Mouse (Mus musculus): ENCODE results near the gene Rps8.

The Rps8 gene

DNA sequence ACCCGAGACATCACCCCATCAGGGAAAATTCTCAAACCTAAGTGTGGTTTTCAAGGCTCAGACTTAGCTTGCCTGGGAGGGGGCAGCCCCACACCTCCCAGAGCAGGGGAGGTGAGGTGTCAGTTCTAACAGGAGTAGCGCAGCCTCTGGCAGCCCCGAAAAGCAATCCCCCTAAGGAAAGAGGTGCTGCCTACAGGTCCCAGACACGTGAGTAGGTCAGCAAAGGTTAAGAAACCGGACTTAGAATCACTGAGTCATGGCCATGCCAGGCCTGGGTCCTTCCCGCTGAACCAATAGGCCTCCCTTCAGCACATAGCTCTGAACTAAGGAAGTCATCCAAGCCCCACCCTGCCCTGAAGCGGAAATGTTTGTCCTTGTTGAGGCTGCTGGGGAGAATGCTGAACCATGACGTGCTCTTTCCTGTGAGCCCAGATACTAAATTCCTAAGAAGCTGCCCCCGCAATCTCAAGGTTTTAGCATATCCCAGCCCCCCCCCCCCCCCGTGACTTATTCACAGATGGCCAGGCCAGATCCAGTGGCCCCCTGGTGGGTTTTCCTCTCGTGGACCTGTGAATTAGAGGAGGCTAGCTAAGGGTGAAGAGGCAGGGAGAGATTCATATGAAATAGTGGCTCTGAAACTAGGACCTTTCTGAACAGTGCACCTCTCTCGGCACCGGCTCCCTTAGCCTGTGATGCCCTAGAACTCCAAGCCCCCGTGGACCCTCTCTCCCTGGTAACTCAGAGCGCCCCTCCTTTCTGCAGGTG is 30.0 kb downstream of the Rps8 start:
- in situ Hi-C loops (cut with MboI, MseI): no loop called here

DNA sequence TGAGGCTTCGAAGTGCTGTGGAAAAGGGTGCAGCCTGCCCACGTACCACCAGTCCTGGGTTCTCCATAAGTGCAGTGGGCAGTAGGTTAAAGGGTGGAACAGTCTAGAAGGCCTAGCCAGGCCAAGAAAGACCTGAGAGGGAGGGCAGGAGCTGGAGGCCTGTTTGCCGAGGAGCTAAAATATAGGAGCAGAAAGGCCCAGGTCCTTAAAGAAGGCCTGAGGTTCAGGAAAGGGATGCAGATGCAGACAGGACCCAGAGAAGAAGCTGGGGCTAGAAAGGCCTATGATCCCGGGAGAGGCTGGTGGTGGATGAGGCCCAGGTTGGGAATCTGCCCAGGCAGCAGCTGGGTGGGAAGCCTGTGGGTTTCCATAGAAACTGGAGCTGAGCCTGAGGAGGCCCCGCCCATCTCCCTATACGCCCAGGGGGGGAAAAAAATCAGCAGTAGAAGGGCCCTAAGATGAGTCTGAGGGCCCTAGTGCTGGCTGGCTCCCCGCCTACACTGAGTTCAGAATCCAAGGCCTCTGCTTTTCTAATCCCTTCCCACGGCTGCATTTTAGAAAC is 30.6 kb downstream of the Rps8 start, which contains the start of gene Btbd19:
Gene Btbd19 (minus strand): TSS at position 378 of the 562 bp plus-strand sequence.
- in situ Hi-C loops (cut with MboI, MseI): no loop called here

DNA sequence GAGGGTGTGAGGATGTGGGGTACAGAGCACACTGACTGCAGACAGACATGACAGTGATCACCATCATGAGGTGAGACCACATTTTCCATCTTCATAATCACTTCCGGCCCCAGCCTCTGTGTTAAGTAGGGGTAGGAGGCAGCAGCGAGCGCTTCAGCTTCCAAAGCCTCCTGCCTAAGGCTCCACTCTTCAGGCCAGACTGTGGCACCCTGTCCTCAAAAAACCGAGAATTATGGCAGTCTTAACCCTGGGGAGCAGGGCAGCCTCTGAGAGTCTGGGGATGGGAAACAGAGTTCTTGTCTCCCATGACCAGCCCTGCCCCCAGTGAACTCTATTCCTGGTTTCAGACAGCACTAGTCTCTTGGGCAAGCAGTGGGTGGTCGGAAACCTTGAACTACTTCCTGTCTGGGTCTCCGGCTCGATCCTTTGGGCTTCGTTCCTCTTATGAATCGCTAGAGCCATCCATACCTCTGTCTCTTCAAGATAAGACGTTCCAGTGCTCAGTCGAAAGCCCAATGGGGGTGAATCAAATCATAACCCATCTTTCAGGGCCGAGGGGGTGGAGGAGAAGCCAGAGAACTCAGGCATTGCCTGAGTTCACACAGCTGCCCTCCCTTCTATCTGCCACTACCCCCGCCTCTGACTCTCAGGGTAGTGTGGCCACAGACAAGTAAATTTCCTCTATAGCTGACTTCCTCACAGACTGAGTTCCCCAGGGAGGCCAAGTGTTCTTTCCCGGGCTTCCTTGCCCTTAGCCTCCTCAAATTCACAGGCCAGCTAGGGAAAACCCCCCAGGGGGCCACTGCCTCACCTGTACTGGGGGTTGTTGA is 31.3 kb downstream of the Rps8 start:
- in situ Hi-C loops (cut with MboI, MseI): no loop called here

GRCm38 (mm10) chr4:117124218-117124517 is 31.9 kb downstream of the Rps8 start:
- in situ Hi-C loops (cut with MboI, MseI): no loop called here

- in situ Hi-C loops (cut with MboI, MseI): no loop called here
Measured at GRCm38 (mm10) chr4:117123546-117124217, 32.4 kb downstream of the Rps8 start.

DNA sequence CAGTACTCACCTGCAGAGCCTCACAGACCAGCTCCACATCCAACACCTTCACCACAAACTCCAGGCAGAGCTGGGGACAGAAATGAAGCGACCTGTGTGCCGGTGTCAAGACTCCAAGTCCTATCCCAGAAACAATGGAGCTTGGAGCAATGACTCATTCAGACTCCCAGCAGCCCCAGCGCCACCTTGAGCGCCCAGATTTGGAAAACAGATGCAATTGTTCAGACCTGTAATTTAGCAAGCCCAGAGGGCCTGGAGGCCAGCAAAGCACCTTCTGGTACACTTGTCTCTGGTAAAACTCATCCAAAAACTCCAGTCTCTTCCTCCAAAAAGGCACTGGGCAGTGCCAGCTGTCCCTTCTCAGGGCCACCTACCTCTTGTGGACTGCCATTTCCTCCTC is 33.8 kb downstream of the Rps8 start:
- in situ Hi-C loops (cut with MboI, MseI): no loop called here

GRCm38 (mm10) chr4:117120445-117121414 is 35.3 kb downstream of the Rps8 start:
- in situ Hi-C loops (cut with MboI, MseI): no loop called here

DNA sequence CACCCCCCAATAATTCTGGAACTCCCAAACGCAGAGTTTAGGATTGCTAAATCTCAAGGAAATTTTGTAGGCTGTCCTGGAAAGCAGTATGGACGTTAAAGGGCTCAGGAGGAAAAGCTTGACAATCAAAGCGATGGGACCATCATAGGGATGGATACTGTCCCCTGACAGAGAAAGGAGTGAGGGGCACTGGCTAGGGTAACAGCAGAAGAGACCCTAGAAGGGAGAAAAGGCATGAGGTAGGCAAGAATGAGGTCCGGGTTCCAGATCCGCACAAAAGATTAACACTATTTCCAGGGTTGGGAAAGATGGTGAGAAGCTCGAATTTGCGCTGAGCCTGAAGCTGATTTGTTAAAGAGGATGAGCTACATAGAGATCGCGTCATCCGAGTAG is 36.0 kb downstream of the Rps8 start:
- in situ Hi-C loops (cut with MboI, MseI): no loop called here

GRCm38 (mm10) chr4:117119636-117120035 is 36.4 kb downstream of the Rps8 start:
- in situ Hi-C loops (cut with MboI, MseI): no loop called here

- in situ Hi-C loops (cut with MboI, MseI): no loop called here
Measured at GRCm38 (mm10) chr4:117117931-117118330, 38.1 kb downstream of the Rps8 start.

GRCm38 (mm10) chr4:117115592-117115991 is 40.5 kb downstream of the Rps8 start:
- in situ Hi-C loops (cut with MboI, MseI): no loop called here

GRCm38 (mm10) chr4:117113237-117113636 is 42.8 kb downstream of the Rps8 start:
- in situ Hi-C loops (cut with MboI, MseI): no loop called here

DNA sequence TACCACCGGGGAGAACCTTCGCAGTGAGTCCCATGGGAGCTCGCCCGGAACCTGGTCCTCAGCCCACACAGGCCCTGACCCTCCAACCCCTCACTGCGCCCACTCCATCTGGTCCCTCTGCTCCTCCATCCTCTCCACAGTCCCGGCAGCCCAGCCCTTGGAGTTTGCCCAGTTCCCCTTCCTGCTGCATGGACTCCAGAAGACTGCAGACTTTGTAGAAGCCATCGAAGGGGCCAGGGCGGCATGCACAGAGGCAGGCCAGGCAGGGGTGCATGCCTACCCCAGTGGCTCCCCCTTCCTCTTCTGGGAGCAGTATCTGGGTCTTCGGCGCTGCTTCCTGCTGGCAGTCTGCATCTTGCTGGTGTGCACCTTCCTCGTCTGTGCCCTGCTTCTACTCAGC is 45.1 kb downstream of the Rps8 start:
- in situ Hi-C loops (cut with MboI, MseI): no loop called here

- in situ Hi-C loops (cut with MboI, MseI): no loop called here
Measured at GRCm38 (mm10) chr4:117110249-117110648, 45.8 kb downstream of the Rps8 start.

GRCm38 (mm10) chr4:117109330-117109729 is 46.7 kb downstream of the Rps8 start:
- in situ Hi-C loops (cut with MboI, MseI): loop anchor here in 1 of 2 experiments (10.0 kb wide), 1 partner anchor 265 kb away; no protein-coding TSS in a partner anchor

GRCm38 (mm10) chr4:117108524-117108849 is 47.6 kb downstream of the Rps8 start:
- in situ Hi-C loops (cut with MboI, MseI): loop anchor here in 1 of 2 experiments (10.0 kb wide), 1 partner anchor 264 kb away; no protein-coding TSS in a partner anchor

DNA sequence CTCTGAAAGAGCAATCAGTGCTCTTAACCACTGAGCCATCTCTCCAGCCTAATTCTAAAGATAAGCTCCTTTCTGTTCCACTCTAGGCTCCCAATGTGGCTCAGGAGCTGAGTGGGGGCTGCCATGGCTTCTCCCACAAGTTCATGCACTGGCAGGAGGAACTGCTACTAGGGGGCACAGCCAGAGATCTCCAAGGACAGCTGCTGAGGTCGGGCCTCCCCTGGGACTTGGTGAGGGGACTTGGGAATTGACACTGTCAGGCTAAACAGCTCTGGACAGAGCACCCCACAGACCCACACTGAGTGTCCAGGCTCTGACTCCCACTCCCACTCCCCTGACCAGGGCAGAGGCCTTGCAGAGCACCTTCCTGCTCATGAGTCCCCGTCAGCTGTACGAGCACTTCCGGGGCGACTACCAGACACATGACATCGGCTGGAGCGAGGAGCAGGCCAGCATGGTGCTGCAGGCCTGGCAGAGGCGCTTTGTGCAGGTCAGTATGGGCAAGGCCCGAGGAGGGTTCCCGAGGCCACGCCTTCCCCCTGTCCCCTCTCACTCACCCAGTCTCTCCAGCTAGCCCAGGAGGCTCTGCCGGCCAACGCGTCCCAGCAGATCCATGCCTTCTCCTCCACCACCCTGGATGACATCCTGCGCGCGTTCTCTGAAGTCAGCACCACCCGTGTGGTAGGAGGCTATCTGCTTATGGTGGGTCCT is 48.1 kb downstream of the Rps8 start:
- in situ Hi-C loops (cut with MboI, MseI): loop anchor here in 1 of 2 experiments (10.0 kb wide), 1 partner anchor 263 kb away; no protein-coding TSS in a partner anchor

DNA sequence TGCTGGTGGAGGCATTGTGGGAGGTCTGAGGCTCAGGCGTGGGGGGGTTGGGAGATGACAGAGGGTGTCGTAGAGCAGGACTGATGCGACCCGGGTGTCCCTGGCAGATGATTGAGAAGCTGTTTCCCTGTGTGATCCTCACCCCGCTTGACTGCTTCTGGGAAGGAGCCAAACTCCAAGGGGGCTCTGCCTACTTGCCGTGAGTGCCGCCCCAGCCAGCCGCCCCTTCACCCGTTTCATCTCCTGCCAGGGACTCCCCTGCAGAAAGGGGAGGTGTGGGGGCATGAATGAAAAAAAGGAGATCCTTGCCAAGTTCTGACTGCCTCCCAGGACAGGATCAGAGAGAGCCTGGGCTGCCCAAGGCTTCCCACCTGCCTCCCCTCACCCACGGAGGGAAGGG is 50.9 kb downstream of the Rps8 start:
- in situ Hi-C loops (cut with MboI, MseI): loop anchor here in 1 of 2 experiments (10.0 kb wide), 1 partner anchor 260 kb away; no protein-coding TSS in a partner anchor

GRCm38 (mm10) chr4:117104672-117105071 is 51.4 kb downstream of the Rps8 start:
- in situ Hi-C loops (cut with MboI, MseI): loop anchor here in 1 of 2 experiments (10.0 kb wide), 1 partner anchor 260 kb away; no protein-coding TSS in a partner anchor
